Mouse (Mus musculus) testis, adult 2 months (tissue): ENCODE data around the gene Bcl9l.

Experiments
- CTCF ChIP-seq: fragments of 200-500 bp; IDR thresholded peaks from 2 replicates; pipeline ENCODE4 v1.5.1; 2012; ENCODE audit warnings: low read depth, mild to moderate bottlenecking, inconsistent platforms, low read length, moderate library complexity; ENCODE audit not compliant: control insufficient read depth, insufficient read depth, insufficient replicate concordance
- POLR2A ChIP-seq: fragments of 200-500 bp; IDR thresholded peaks from 2 replicates; pipeline ENCODE4 v1.6.1; 2012; ENCODE audit warnings: low read depth, mild to moderate bottlenecking, inconsistent platforms, low read length, moderate library complexity; ENCODE audit not compliant: control insufficient read depth

GRCm38 (mm10) chr9:44513610-44514009 is 31.0 kb downstream of the Bcl9l start:
- TF ChIP-seq POLR2A (no peak), CTCF (no peak)
